Mouse (Mus musculus): ENCODE data around the gene Rcn3.

GRCm38 (mm10) chr7:45111940-45112339 lies 19.9 kb upstream of the Rcn3 start:
- TF ChIP-seq POLR2A (IDR thresholded peaks at IDR 0.05; ENCODE audit: borderline replicate concordance, control insufficient read depth, low read depth, low read length) (no peak), CTCF (IDR thresholded peaks at IDR 0.05; ENCODE audit: control insufficient read depth, insufficient read depth, low read length) (no peak)
